12 mouse cellular contexts compared by ENCODE assay signal in genomic region chr4:137033115-137033887, GRCm38 (mm10). TPM values are rescaled to one million over a fixed set of nuclear protein-coding genes. Genes with fewer than 3 reads are reported as not detected.
DNase-seq lines count a peak whose midpoint lies in the region; ATAC-seq lines count a peak whose summit lies in the region.
"Had no signal": no experiment of that assay in that cellular context is flagged by ENCODE, and none has a peak within 500 bp of the region (broad histone marks: within the 10 kb centered on the region; RNA-seq: fewer than 3 reads in every experiment).

No protein-coding gene starts in this region.

- 22% methylated on average over 7 of the region's 7 CpGs for WGBS in kidney, embryonic 15.5 days
- 25% methylated on average over 7 of the region's 7 CpGs for WGBS in kidney, embryonic 16.5 days

- H3K9me3 ChIP-seq in kidney, embryonic 15.5 days (replicated peaks), result no peaks in the 10 kb centered on the region
- H3K9me3 ChIP-seq in kidney, embryonic 16.5 days (ENCODE audit: low read length), result no peaks in the 10 kb centered on the region
- H3K9me3 ChIP-seq: embryonic facial prominence, embryonic 12.5 days; forebrain, embryonic 13.5 days had no signal

- H3K27ac ChIP-seq in kidney, embryonic 15.5 days, result 0 out of 2 replicates have a peak overlapping the region, but pooled peaks have one; percentile 5
- no peak overlapping the region for H3K27ac ChIP-seq in kidney, embryonic 16.5 days (ENCODE audit: low read length)
- H3K27ac ChIP-seq: embryonic facial prominence, embryonic 12.5 days; forebrain, embryonic 13.5 days; heart, adult 2 months had no signal

- H3K4me3 ChIP-seq in kidney, embryonic 15.5 days (replicated peaks), result no peak overlapping the region
- H3K4me3 ChIP-seq in kidney, embryonic 16.5 days (ENCODE audit: low read length), result no peak overlapping the region
- H3K4me3 ChIP-seq: embryonic facial prominence, embryonic 12.5 days; forebrain, embryonic 13.5 days; heart, adult 2 months had no signal

- H3K9ac ChIP-seq in kidney, embryonic 15.5 days, result no peak overlapping the region
- H3K9ac ChIP-seq in kidney, embryonic 16.5 days (replicated peaks; ENCODE audit: low read length), result no peak overlapping the region
- H3K9ac ChIP-seq: embryonic facial prominence, embryonic 12.5 days; forebrain, embryonic 13.5 days had no signal

- H3K4me1 ChIP-seq in kidney, embryonic 15.5 days, result peaks cover 24% of the 10 kb centered on the region
- H3K4me1 ChIP-seq in kidney, embryonic 16.5 days (ENCODE audit: insufficient read depth, low read length), result peaks cover 11% of the 10 kb centered on the region; the same call in 1 of the 2 replicates

- no peaks in the 10 kb centered on the region for H3K36me3 ChIP-seq in kidney, embryonic 15.5 days
- H3K36me3 ChIP-seq in kidney, embryonic 16.5 days (ENCODE audit: insufficient read depth, low read length), result no peaks in the 10 kb centered on the region
- H3K36me3 ChIP-seq: embryonic facial prominence, embryonic 12.5 days had no signal

- H3K4me2 ChIP-seq in kidney, embryonic 15.5 days, result no peak overlapping the region
- no peak overlapping the region for H3K4me2 ChIP-seq in kidney, embryonic 16.5 days (replicated peaks; ENCODE audit: low read depth, low read length)
- H3K4me2 ChIP-seq: embryonic facial prominence, embryonic 12.5 days; forebrain, embryonic 13.5 days had no signal

- no peak for ATAC-seq in kidney, embryonic 15.5 days (replicated peaks; ENCODE audit: low FRiP score)
- ATAC-seq in kidney, embryonic 16.5 days (ENCODE audit: low FRiP score, low TSS enrichment), result no peak
- ATAC-seq: forebrain, embryonic 13.5 days; midbrain, embryonic 16.5 days had no signal

- peak; percentile 15 for DNase-seq in 3T3-L1 (ENCODE audit: low read depth, low spot score)
- DNase-seq in MN1 (ENCODE audit: low spot score), result peak; percentile 77
- DNase-seq in lung, postnatal 4 days, result peak; percentile 16 to 68
- no peak for DNase-seq in left cerebral cortex, postnatal 14 days (ENCODE audit: low spot score in 2 of 2)
- DNase-seq in right cerebral cortex, adult 18-20 months, result no peak
- DNase-seq: cerebellum, postnatal 14 days; heart, adult 2 months had no signal

- H3K27me3 ChIP-seq in kidney, embryonic 15.5 days, result no peaks in the 10 kb centered on the region
- no peaks in the 10 kb centered on the region for H3K27me3 ChIP-seq in kidney, embryonic 16.5 days (ENCODE audit: insufficient read depth, low read length)
- H3K27me3 ChIP-seq: embryonic facial prominence, embryonic 12.5 days; forebrain, embryonic 13.5 days had no signal

- intact Hi-C loops in left cerebral cortex, postnatal 14 days (cut with DNase I), result no loop called here

RNA-seq across cellular contexts. Expression of gene Zbtb40, which starts 15.3 kb away (rescaled TPM):
- 4.1 and 4.6 TPM in 2 replicates for polyA plus RNA-seq in kidney, embryonic 15.5 days (2015; fragmentation: Nextera tagmentation; extraction: Ambion mirVana)
- polyA plus RNA-seq in kidney, embryonic 16.5 days (2015; fragmentation: Nextera tagmentation; extraction: Ambion mirVana), result 4.9 and 5.6 TPM in 2 replicates
- total RNA-seq in left cerebral cortex, postnatal 14 days (2021), result 10 to 100 TPM in 1 of 2 experiments, 1 to 10 TPM in 1; 8.4 to 11.3 TPM

Comparison
In these comparisons a context has a peak if more than half of its experiments do, and no peak if none do; other contexts are left out.
1. DNase-seq: peak in 3T3-L1 (single experiment), MN1 (single experiment) and lung, postnatal 4 days (2 of 2); none in left cerebral cortex, postnatal 14 days (0 of 2) and right cerebral cortex, adult 18-20 months (single experiment).